In the genomic region with DNA sequence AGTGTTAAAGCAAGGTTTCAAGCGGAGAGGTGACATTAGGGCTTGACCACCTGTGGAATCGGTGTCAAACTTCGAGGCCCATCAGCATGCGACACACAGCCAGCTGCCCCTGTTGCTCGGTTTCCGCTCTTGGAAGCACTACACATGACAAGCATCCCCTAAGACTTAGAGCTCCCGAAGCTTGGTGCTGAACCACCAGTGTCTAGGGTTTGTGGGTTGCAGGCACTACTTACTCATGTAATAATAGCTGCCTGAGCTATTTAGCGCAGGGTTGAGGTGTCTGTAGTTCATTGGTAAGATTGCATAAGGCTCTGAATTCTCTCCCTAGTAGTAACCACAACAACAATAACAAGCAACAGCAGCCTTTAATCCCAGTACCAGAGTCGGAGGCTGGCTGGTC, we compare ENCODE assay signal across 8 mouse cellular contexts. TPM values are rescaled to one million over a fixed set of nuclear protein-coding genes. Genes with fewer than 3 reads are reported as not detected.
A peak's percentile ranks its signal among the peaks of the same experiment; 100 is the strongest.
DNase-seq lines count a peak whose midpoint lies in the region; ATAC-seq and TF ChIP-seq lines count a peak whose summit lies in the region.

No protein-coding gene starts in this region.

- no peak overlapping the region for H3K27ac ChIP-seq in thymus, adult 2 months (ENCODE audit: control insufficient read depth, insufficient read depth, low read length)
- no peak overlapping the region for H3K27ac ChIP-seq in hindbrain, embryonic 16.5 days (ENCODE audit: low read depth, low read length)

- peaks cover 3% of the 10 kb centered on the region for H3K4me1 ChIP-seq in thymus, adult 2 months (replicated peaks; ENCODE audit: control insufficient read depth, insufficient read depth, low read length)
- H3K4me1 ChIP-seq in hindbrain, embryonic 16.5 days (ENCODE audit: control insufficient read depth, insufficient read depth, low read depth, low read length): peaks cover 7% of the 10 kb centered on the region

- WGBS in thymus, adult 2 months: 67% methylated on average over 9 of the region's 9 CpGs
- 47% methylated on average over 9 of the region's 9 CpGs for WGBS in hindbrain, embryonic 16.5 days

- peaks cover 48% of the 10 kb centered on the region for H3K79me2 ChIP-seq in myocyte (ENCODE audit: control insufficient read depth, insufficient read depth)

- H3K9me3 ChIP-seq in hindbrain, embryonic 16.5 days (ENCODE audit: control insufficient read depth, low read length): no peaks in the 10 kb centered on the region

- no peak overlapping the region for H3K9ac ChIP-seq in hindbrain, embryonic 16.5 days (ENCODE audit: low read depth, low read length)

- ATAC-seq in cerebellum, adult (ENCODE audit: insufficient number of reproducible peaks, low FRiP score, low TSS enrichment): no peak
- no peak for ATAC-seq in hindbrain, embryonic 16.5 days

- DNase-seq in cerebellum, adult 9-11 months: peak; percentile 28
- DNase-seq in thymus, postnatal 0 days (ENCODE audit: low spot score): peak; percentile 4
- no peak for DNase-seq in thymus, adult 2 months
- DNase-seq in right cerebral cortex, adult 2 months (ENCODE audit: low spot score in 2 of 2): no peak
- DNase-seq in left cerebral cortex, postnatal 4 days: no peak

- H3K4me2 ChIP-seq in hindbrain, embryonic 16.5 days (ENCODE audit: low read length): peak overlapping the region; percentile 84
- peak overlapping the region; percentile 85 for H3K4me2 ChIP-seq in myocyte (ENCODE audit: low read depth)

- intact Hi-C loops in left cerebral cortex, postnatal 4 days (cut with DNase I): no loop called here

- H3ac ChIP-seq in myocyte (ENCODE audit: control insufficient read depth, insufficient read length): peak overlapping the region; percentile 7

- no peaks in the 10 kb centered on the region for H3K27me3 ChIP-seq in thymus, adult 2 months (ENCODE audit: control insufficient read depth, insufficient read depth, low read length)
- no peaks in the 10 kb centered on the region for H3K27me3 ChIP-seq in hindbrain, embryonic 16.5 days (replicated peaks; ENCODE audit: control insufficient read depth, insufficient read depth, low read length)
- H3K27me3 ChIP-seq in myocyte (ENCODE audit: control insufficient read depth, insufficient read depth, insufficient read length): no peaks in the 10 kb centered on the region

- H3K4me3 ChIP-seq in thymus, adult 2 months (ENCODE audit: control insufficient read depth, insufficient read depth, low read length): no peak overlapping the region
- H3K4me3 ChIP-seq in hindbrain, embryonic 16.5 days (ENCODE audit: low read length): peak overlapping the region; percentile 82
- H3K4me3 ChIP-seq in myocyte: peak overlapping the region; percentile 84

- TF ChIP-seq CTCF in thymus, adult 2 months (IDR thresholded peaks at IDR 0.05; ENCODE audit: borderline replicate concordance, control insufficient read depth, extremely low read depth, insufficient read depth, low read length, poor library complexity): no peak

- H3K36me3 ChIP-seq in thymus, adult 2 months (ENCODE audit: control insufficient read depth, insufficient read depth, low read length): no peaks in the 10 kb centered on the region
- H3K36me3 ChIP-seq in hindbrain, embryonic 16.5 days (ENCODE audit: control insufficient read depth, insufficient read depth, low read length): no peaks in the 10 kb centered on the region
- no peaks in the 10 kb centered on the region for H3K36me3 ChIP-seq in myocyte (ENCODE audit: control insufficient read depth, insufficient read depth)

- TF ChIP-seq POLR2A in thymus, adult 2 months (IDR thresholded peaks at IDR 0.05; ENCODE audit: control insufficient read depth, extremely low read depth, insufficient read depth, low read length, poor library complexity): no peak
- TF ChIP-seq POLR2A in myocyte (IDR thresholded peaks at IDR 0.05; ENCODE audit: insufficient read length, low read depth): no peak

TF ChIP-seq in myocyte, 11 proteins besides CTCF, POLR2A, EP300 and RAD21:
- TF ChIP-seq TCF12 (IDR thresholded peaks at IDR 0.05; ENCODE audit: insufficient read depth, poor library complexity, severe bottlenecking): no peak
- TF ChIP-seq REST (IDR thresholded peaks at IDR 0.05; ENCODE audit: insufficient read depth, insufficient read length): no peak
- TF ChIP-seq POLR2AphosphoS2 (IDR thresholded peaks at IDR 0.05; ENCODE audit: insufficient read length, low read depth): no peak
- peak; percentile 69 for TF ChIP-seq CEBPB (IDR thresholded peaks at IDR 0.05; ENCODE audit: insufficient read depth, poor library complexity, severe bottlenecking)
TF ChIP-seq in myocyte: peak in this region for 1.

RNA-seq across cellular contexts. Expression of a gene that starts 1.2 kb away (rescaled TPM):
- 24.5 and 26.9 TPM in 2 replicates for polyA plus RNA-seq in thymus, postnatal 0 days (2015; fragmentation: Nextera tagmentation; extraction: Ambion mirVana)
- polyA plus RNA-seq in thymus, adult 2 months (2012; rRNA removed): 6.3 and 7.7 TPM in 2 replicates
- polyA plus RNA-seq in hindbrain, embryonic 16.5 days (2015; fragmentation: Nextera tagmentation; extraction: Ambion mirVana): 11.4 and 14.1 TPM in 2 replicates
- 3.8 TPM for polyA plus RNA-seq in myocyte (2012; fragmentation: generic; extraction: Trizol)
- total RNA-seq in left cerebral cortex, postnatal 4 days (2021): 10 to 100 TPM; 14.5 to 16.4 TPM

Comparison
In these comparisons a context has a peak if more than half of its experiments do, and no peak if none do; other contexts are left out.
1. DNase-seq: peak in cerebellum, adult 9-11 months (single experiment) and thymus, postnatal 0 days (single experiment); none in thymus, adult 2 months (single experiment), right cerebral cortex, adult 2 months (0 of 2) and left cerebral cortex, postnatal 4 days (single experiment).